Mouse (Mus musculus) cerebellum, adult 2 months (tissue): ENCODE results near the gene Kcnk12. TPM values are rescaled to one million over a fixed set of nuclear protein-coding genes. Genes with fewer than 3 reads are reported as not detected.

Experiments
- DNase-seq, 2 experiments: peaks; one replicate each; pipeline ENCODE4 v3.0.0; 2021
- H3K27ac ChIP-seq: fragments of 200-500 bp; 2 replicates; pipeline ENCODE4 v1.5.1; 2012; ENCODE audit warnings: low read length, control low read depth, inconsistent platforms; ENCODE audit not compliant: insufficient read depth
- H3K27me3 ChIP-seq: fragments of 200-500 bp; 2 replicates; pipeline ENCODE4 v1.6.1; 2012; ENCODE audit warnings: inconsistent platforms, mild to moderate bottlenecking, low read length, moderate library complexity; ENCODE audit not compliant: control insufficient read depth, insufficient read depth
- H3K4me1 ChIP-seq: fragments of 200-500 bp; 2 replicates; pipeline ENCODE4 v1.6.1; 2011; ENCODE audit warnings: low read length; ENCODE audit not compliant: control insufficient read depth, insufficient read depth
- H3K4me3 ChIP-seq: fragments of 200-500 bp; replicated peaks from 2 replicates; pipeline ENCODE3; 2011; ENCODE audit warnings: mild to moderate bottlenecking, low read depth, low read length, control low read depth; ENCODE audit not compliant: insufficient read depth
- CTCF ChIP-seq: fragments of 200-500 bp; IDR thresholded peaks from 2 replicates; pipeline ENCODE4 v1.5.1; 2011; ENCODE audit warnings: low read depth, mild to moderate bottlenecking, control low read depth, low read length, moderate library complexity, borderline replicate concordance; ENCODE audit not compliant: insufficient read depth
- POLR2A ChIP-seq: fragments of 200-500 bp; IDR thresholded peaks from 2 replicates; pipeline ENCODE4 v1.6.1; 2011; ENCODE audit warnings: low read length, control low read depth, borderline replicate concordance; ENCODE audit not compliant: insufficient read depth
- WGBS: fragments of 180-500 bp; shearing (Covaris S2); methylation state at CpG from one replicate; pipeline ENCODE4 v1.1.7; 2018; 5-methylcytosine and 5-hydroxymethylcytosine counted together
- polyA plus RNA-seq: library from polyadenylated mRNA; depleted of rRNA; stranded (reverse); fragments of >200 nt; gene quantifications from 2 replicates; pipeline ENCODE4 v1.2.3, GENCODE M21; 2012; rRNA removed

The Kcnk12 gene
- 43.2 and 50.4 TPM in 2 replicates for polyA plus RNA-seq

GRCm38 (mm10) chr17:87797688-87798291, at the start of gene Kcnk12:
Gene Kcnk12, minus strand, starts transcription at chr17:87797994.
- Histone ChIP-seq H3K27ac (peak within 1 kb of the TSS; percentile 95), H3K4me1 (peaks cover 14% of the 10 kb centered on the region), H3K27me3 (no peaks in the 10 kb centered on the region), H3K4me3 (peak within 1 kb of the TSS; percentile 61)
- TF ChIP-seq CTCF (no peak), POLR2A (peak; percentile 95)
- under 1% methylated on average over 46 of the region's 46 CpGs for WGBS
- DNase-seq: peak; percentile 93

- no peaks in the 10 kb centered on the region for H3K4me1 ChIP-seq
- H3K27ac ChIP-seq: no peak overlapping the region
- H3K27me3 ChIP-seq: no peaks in the 10 kb centered on the region
- WGBS: 74% methylated on average over 5 of the region's 5 CpGs
- H3K4me3 ChIP-seq: no peak overlapping the region
- TF ChIP-seq CTCF (no peak), POLR2A (no peak)
- no peak for DNase-seq
These were observed 44.4 kb upstream of the Kcnk12 start for GRCm38 (mm10) chr17:87842156-87842555.

- Histone ChIP-seq H3K27me3 (no peaks in the 10 kb centered on the region), H3K27ac (no peak overlapping the region), H3K4me3 (no peak overlapping the region), H3K4me1 (no peaks in the 10 kb centered on the region)
- WGBS: 57% methylated on average over 7 of the region's 7 CpGs
- DNase-seq: no peak
- TF ChIP-seq POLR2A (no peak), CTCF (no peak)
These were observed 42.3 kb upstream of the Kcnk12 start for GRCm38 (mm10) chr17:87840079-87840478.

GRCm38 (mm10) chr17:87834850-87835249, 37.1 kb upstream of the Kcnk12 start:
- 64% methylated on average over 8 of the region's 8 CpGs for WGBS
- Histone ChIP-seq H3K27me3 (no peaks in the 10 kb centered on the region), H3K27ac (no peak overlapping the region), H3K4me1 (no peaks in the 10 kb centered on the region), H3K4me3 (no peak overlapping the region)
- TF ChIP-seq POLR2A (no peak), CTCF (no peak)
- DNase-seq: no peak

GRCm38 (mm10) chr17:87826909-87827308, 29.1 kb upstream of the Kcnk12 start:
- Histone ChIP-seq H3K27ac (no peak overlapping the region), H3K4me1 (no peaks in the 10 kb centered on the region), H3K4me3 (no peak overlapping the region), H3K27me3 (no peaks in the 10 kb centered on the region)
- no peak for DNase-seq
- TF ChIP-seq CTCF (no peak), POLR2A (no peak)
- WGBS: 33% methylated on average over 12 of the region's 12 CpGs

- H3K4me3 ChIP-seq: no peak overlapping the region
- no peak overlapping the region for H3K27ac ChIP-seq
- no peaks in the 10 kb centered on the region for H3K27me3 ChIP-seq
- no peak for DNase-seq
- TF ChIP-seq POLR2A (no peak), CTCF (no peak)
- no peaks in the 10 kb centered on the region for H3K4me1 ChIP-seq
- 52% methylated on average over 23 of the region's 23 CpGs for WGBS
These were observed 28.3 kb upstream of the Kcnk12 start for GRCm38 (mm10) chr17:87826036-87826560.

- Histone ChIP-seq H3K4me1 (no peaks in the 10 kb centered on the region), H3K4me3 (no peak overlapping the region), H3K27me3 (no peaks in the 10 kb centered on the region), H3K27ac (no peak overlapping the region)
- 63% methylated on average over 5 of the region's 5 CpGs for WGBS
- TF ChIP-seq CTCF (no peak), POLR2A (no peak)
- DNase-seq: no peak
These were observed 27.7 kb upstream of the Kcnk12 start for GRCm38 (mm10) chr17:87825454-87826008.

- Histone ChIP-seq H3K27me3 (no peaks in the 10 kb centered on the region), H3K27ac (no peak overlapping the region), H3K4me1 (no peaks in the 10 kb centered on the region), H3K4me3 (no peak overlapping the region)
- DNase-seq: no peak
- TF ChIP-seq CTCF (no peak), POLR2A (no peak)
- WGBS: 80% methylated on average over 3 of the region's 3 CpGs
These were observed 25.2 kb upstream of the Kcnk12 start for GRCm38 (mm10) chr17:87823031-87823430.
